Mouse (Mus musculus) hindbrain, embryonic 14.5 days (tissue): ENCODE measurements around the gene Tspyl1. TPM values are rescaled to one million over a fixed set of nuclear protein-coding genes. Genes with fewer than 3 reads are reported as not detected.
A peak's percentile ranks its signal among the peaks of the same experiment; 100 is the strongest.

Experiments
- ATAC-seq: fragments of 200-750 bp; cut with Nextera tagmentation; 2 replicates; pipeline ENCODE4 v1.8.0; 2017; ENCODE audit warnings: moderate number of reproducible peaks, mild to moderate bottlenecking, moderate TSS enrichment, moderate library complexity; ENCODE audit not compliant: low FRiP score
- DNase-seq: peaks from one replicate; pipeline ENCODE4 v3.0.0-alpha.2; 2015; ENCODE audit warnings: low spot score
- H3K27ac ChIP-seq: fragments of 300-500 bp; sonication (generic); 2 replicates; pipeline ENCODE4 v1.5.1; 2014; ENCODE audit warnings: mild to moderate bottlenecking, moderate library complexity
- H3K27me3 ChIP-seq: fragments of 300-500 bp; sonication (generic); 2 replicates; pipeline ENCODE4 v1.6.1; 2014; ENCODE audit warnings: mild to moderate bottlenecking, low read length, mixed read lengths; ENCODE audit not compliant: control insufficient read depth, insufficient read depth
- H3K36me3 ChIP-seq: fragments of 300-500 bp; sonication (generic); replicated peaks from 2 replicates; pipeline ENCODE4 v1.6.1; 2014; ENCODE audit not compliant: control insufficient read depth, insufficient read depth
- H3K4me1 ChIP-seq: fragments of 300-500 bp; sonication (generic); replicated peaks from 2 replicates; pipeline ENCODE4 v1.6.1; 2014; ENCODE audit warnings: antibody characterized with exemption, low read length, mixed read lengths; ENCODE audit not compliant: control insufficient read depth, insufficient read depth
- H3K4me2 ChIP-seq: fragments of 300-500 bp; sonication (generic); replicated peaks from 2 replicates; pipeline ENCODE4 v1.6.1; 2014; ENCODE audit warnings: mild to moderate bottlenecking, moderate library complexity
- H3K4me3 ChIP-seq: fragments of 300-500 bp; sonication (generic); replicated peaks from 2 replicates; pipeline ENCODE4 v1.5.1; 2014; ENCODE audit warnings: mild to moderate bottlenecking, low read length
- H3K9ac ChIP-seq: fragments of 300-500 bp; sonication (generic); 2 replicates; pipeline ENCODE4 v1.6.1; 2014
- H3K9me3 ChIP-seq: fragments of 300-500 bp; sonication (generic); 2 replicates; pipeline ENCODE4 v1.6.1; 2016; ENCODE audit warnings: low read length; ENCODE audit not compliant: control insufficient read depth
- WGBS: fragments of 180-500 bp; shearing (Covaris S2); extraction: QIAGEN DNeasy Blood & Tissue Kit; methylation state at CpG from one replicate; pipeline ENCODE4 v1.1.7; 2014; 5-methylcytosine and 5-hydroxymethylcytosine counted together
- polyA plus RNA-seq: library from polyadenylated mRNA; unstranded; fragments of >200 nt; fragmentation: Nextera tagmentation; extraction: Ambion mirVana; gene quantifications from 2 replicates; pipeline ENCODE4 v1.2.1, GENCODE M21; 2014

Tspyl1 gene
- 103 and 116 TPM in 2 replicates for polyA plus RNA-seq

GRCm38 (mm10) chr10:34281962-34282388, at the start of gene Tspyl1:
TSS of gene Tspyl1 (plus strand) at chr10:34282190.
- peak within 1 kb of the TSS; percentile 86 for H3K27ac ChIP-seq
- no peaks in the 10 kb centered on the region for H3K9me3 ChIP-seq
- H3K9ac ChIP-seq: peak within 1 kb of the TSS; percentile 96
- H3K27me3 ChIP-seq: no peaks in the 10 kb centered on the region
- H3K4me1 ChIP-seq: peaks cover 21% of the 10 kb centered on the region
- peak within 1 kb of the TSS; percentile 88 for H3K4me3 ChIP-seq
- H3K4me2 ChIP-seq: peak within 1 kb of the TSS; percentile 95
- ATAC-seq: peak; percentile 99
- H3K36me3 ChIP-seq: 0 out of 2 replicates have a peak, but pooled peaks cover 8% of the 10 kb centered on the region
- WGBS: under 1% methylated on average over 37 of the region's 38 CpGs
- peak; percentile 99 for DNase-seq

- Histone ChIP-seq H3K4me2 (no peak overlapping the region), H3K9ac (no peak overlapping the region), H3K27ac (no peak overlapping the region), H3K4me3 (no peak overlapping the region), H3K27me3 (no peaks in the 10 kb centered on the region), H3K4me1 (no peaks in the 10 kb centered on the region), H3K9me3 (no peaks in the 10 kb centered on the region), H3K36me3 (no peaks in the 10 kb centered on the region)
- 61% methylated on average over 1 of the region's 1 CpGs for WGBS
- DNase-seq (no peak), ATAC-seq (no peak)
These were observed 48.6 kb upstream of the Tspyl1 start for GRCm38 (mm10) chr10:34233418-34233817.

DNA sequence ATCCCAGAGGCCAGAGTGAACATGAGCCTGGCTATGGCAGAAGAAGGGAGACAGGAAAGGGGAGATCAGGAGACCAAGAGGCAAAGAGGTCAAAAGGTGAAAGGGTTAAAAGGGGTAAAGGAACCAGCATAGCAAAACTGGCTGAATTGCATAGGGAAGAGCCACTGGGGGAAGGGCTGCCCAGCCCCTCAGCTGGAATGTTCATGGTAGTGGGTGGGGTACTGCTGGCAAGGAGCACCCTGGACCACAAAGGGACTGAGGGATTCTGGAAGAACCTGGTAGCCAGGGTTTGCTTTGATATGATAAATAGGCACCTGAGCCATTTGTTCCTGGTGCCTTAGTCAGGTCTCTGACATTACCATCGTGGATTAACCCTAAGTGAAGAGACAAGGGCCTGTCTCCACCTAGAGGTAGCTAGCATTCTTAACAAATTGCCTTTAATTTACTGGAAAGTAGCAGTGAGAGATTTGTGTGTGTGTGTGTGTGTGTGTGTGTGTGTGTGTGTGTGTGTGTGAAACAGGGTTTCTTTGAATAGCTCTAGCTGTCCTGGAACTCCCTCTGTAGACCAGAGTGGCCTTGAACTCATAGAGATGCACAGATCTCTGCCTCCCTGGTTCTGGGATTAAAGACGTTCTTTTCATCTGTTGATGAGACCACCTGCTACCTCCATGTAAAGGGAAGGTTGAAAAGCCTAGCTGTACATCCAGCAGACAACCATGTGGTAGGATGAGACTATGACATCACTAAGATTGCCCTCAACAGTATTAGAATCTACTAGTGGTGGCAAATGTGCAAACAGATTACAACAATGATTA, 47.9 kb upstream of the Tspyl1 start:
- no peak for DNase-seq
- Histone ChIP-seq H3K27me3 (no peaks in the 10 kb centered on the region), H3K27ac (no peak overlapping the region), H3K4me1 (no peaks in the 10 kb centered on the region), H3K9me3 (no peaks in the 10 kb centered on the region), H3K4me2 (no peak overlapping the region), H3K9ac (no peak overlapping the region), H3K36me3 (no peaks in the 10 kb centered on the region), H3K4me3 (no peak overlapping the region)
- 23% methylated on average over 2 of the region's 2 CpGs for WGBS
- no peak for ATAC-seq

DNA sequence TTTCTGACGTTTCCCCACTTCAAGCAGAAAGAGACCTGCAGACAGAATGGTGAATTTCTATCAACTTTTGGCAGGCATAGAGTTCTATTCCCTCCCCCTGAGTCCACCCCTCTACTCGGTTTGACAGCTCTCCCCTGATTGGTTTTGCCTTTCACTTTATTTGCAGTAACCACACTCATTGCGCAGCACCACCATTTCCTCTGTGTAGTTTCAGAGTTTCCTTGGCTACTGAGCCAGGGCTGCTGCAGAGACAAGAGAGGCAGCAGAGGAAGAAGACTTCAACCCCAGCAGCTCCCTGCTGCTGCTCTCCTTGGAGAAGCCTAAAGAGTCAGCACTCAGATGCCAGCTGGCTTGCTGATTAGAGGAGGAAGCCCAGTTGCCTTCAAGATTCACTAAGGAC, 46.6 kb upstream of the Tspyl1 start:
- H3K4me2 ChIP-seq: no peak overlapping the region
- no peaks in the 10 kb centered on the region for H3K4me1 ChIP-seq
- H3K9ac ChIP-seq: no peak overlapping the region
- 30% methylated on average over 3 of the region's 3 CpGs for WGBS
- DNase-seq: no peak
- no peaks in the 10 kb centered on the region for H3K27me3 ChIP-seq
- no peak overlapping the region for H3K4me3 ChIP-seq
- no peaks in the 10 kb centered on the region for H3K9me3 ChIP-seq
- H3K27ac ChIP-seq: no peak overlapping the region
- H3K36me3 ChIP-seq: no peaks in the 10 kb centered on the region
- ATAC-seq: no peak

DNA sequence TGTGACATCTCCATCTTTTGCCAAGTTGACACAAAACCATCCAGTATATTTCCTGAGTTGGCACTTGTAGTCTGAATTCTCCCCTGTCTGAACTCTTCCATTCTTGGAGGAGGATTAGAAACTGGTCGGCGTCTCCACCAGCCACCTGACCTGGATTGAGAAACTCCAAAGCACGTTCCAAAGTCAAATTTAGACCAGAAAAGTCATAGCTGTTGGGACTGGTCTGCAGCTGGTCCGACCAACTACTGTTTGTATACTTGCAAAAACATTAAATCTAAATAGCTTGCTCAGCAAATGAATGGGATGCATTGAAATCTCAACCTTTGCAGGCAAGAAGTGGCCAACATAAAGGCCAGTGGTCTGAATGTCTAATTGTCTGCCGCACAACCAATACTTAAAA, 45.4 kb upstream of the Tspyl1 start:
- H3K4me3 ChIP-seq: no peak overlapping the region
- no peak for DNase-seq
- 86% methylated on average over 5 of the region's 5 CpGs for WGBS
- ATAC-seq: no peak
- no peak overlapping the region for H3K9ac ChIP-seq
- H3K36me3 ChIP-seq: no peaks in the 10 kb centered on the region
- H3K4me2 ChIP-seq: no peak overlapping the region
- no peaks in the 10 kb centered on the region for H3K27me3 ChIP-seq
- no peak overlapping the region for H3K27ac ChIP-seq
- no peaks in the 10 kb centered on the region for H3K9me3 ChIP-seq
- no peaks in the 10 kb centered on the region for H3K4me1 ChIP-seq

GRCm38 (mm10) chr10:34238536-34238935, 43.5 kb upstream of the Tspyl1 start:
- Histone ChIP-seq H3K9me3 (no peaks in the 10 kb centered on the region), H3K4me1 (no peaks in the 10 kb centered on the region), H3K4me2 (no peak overlapping the region), H3K36me3 (no peaks in the 10 kb centered on the region), H3K27me3 (no peaks in the 10 kb centered on the region), H3K27ac (no peak overlapping the region), H3K4me3 (no peak overlapping the region), H3K9ac (no peak overlapping the region)
- no peak for DNase-seq
- WGBS: 78% methylated on average over 4 of the region's 4 CpGs
- no peak for ATAC-seq

GRCm38 (mm10) chr10:34244745-34245144, 37.2 kb upstream of the Tspyl1 start:
- no peak for ATAC-seq
- no peak for DNase-seq
- H3K27ac ChIP-seq: no peak overlapping the region
- no peaks in the 10 kb centered on the region for H3K27me3 ChIP-seq
- H3K4me1 ChIP-seq: no peaks in the 10 kb centered on the region; the same call in 1 of the 2 replicates
- H3K4me2 ChIP-seq: no peak overlapping the region
- no peaks in the 10 kb centered on the region for H3K9me3 ChIP-seq
- WGBS: 88% methylated on average over 5 of the region's 5 CpGs
- no peak overlapping the region for H3K9ac ChIP-seq
- H3K4me3 ChIP-seq: no peak overlapping the region
- H3K36me3 ChIP-seq: no peaks in the 10 kb centered on the region

- no peaks in the 10 kb centered on the region; the same call in 1 of the 2 replicates for H3K4me1 ChIP-seq
- H3K9me3 ChIP-seq: no peaks in the 10 kb centered on the region
- H3K27me3 ChIP-seq: no peaks in the 10 kb centered on the region
- H3K4me3 ChIP-seq: no peak overlapping the region
- H3K4me2 ChIP-seq: no peak overlapping the region
- no peak overlapping the region for H3K27ac ChIP-seq
- WGBS: 86% methylated on average over 2 of the region's 2 CpGs
- no peaks in the 10 kb centered on the region for H3K36me3 ChIP-seq
- no peak for ATAC-seq
- H3K9ac ChIP-seq: no peak overlapping the region
- DNase-seq: no peak
These were observed 35.9 kb upstream of the Tspyl1 start for GRCm38 (mm10) chr10:34246106-34246505.

- H3K4me1 ChIP-seq: no peaks in the 10 kb centered on the region; the same call in 1 of the 2 replicates
- no peak overlapping the region for H3K9ac ChIP-seq
- no peaks in the 10 kb centered on the region for H3K27me3 ChIP-seq
- no peak for ATAC-seq
- H3K36me3 ChIP-seq: no peaks in the 10 kb centered on the region
- 34% methylated on average over 3 of the region's 3 CpGs for WGBS
- H3K4me2 ChIP-seq: no peak overlapping the region
- no peak overlapping the region for H3K27ac ChIP-seq
- H3K4me3 ChIP-seq: no peak overlapping the region
- H3K9me3 ChIP-seq: no peaks in the 10 kb centered on the region
- no peak for DNase-seq
These were observed 34.2 kb upstream of the Tspyl1 start for GRCm38 (mm10) chr10:34247757-34248156.
